Mouse (Mus musculus) Patski (cell line): ENCODE data around the gene Syt16. TPM values are rescaled to one million over a fixed set of nuclear protein-coding genes. Genes with fewer than 3 reads are reported as not detected.

ENCODE experiments used
- ATAC-seq: fragments of 100-300 bp; one replicate; pipeline ENCODE4 v1.8.0; 2021
- CTCF ChIA-PET: fragments of 350-600 bp; sonication (Branson Sonifier 250); formaldehyde crosslinking; loops from one replicate; lab custom pipeline; 2022; ENCODE audit warnings: inconsistent platforms; lab: Charles Lee
- POLR2A ChIA-PET: fragments of 350-600 bp; sonication (Branson Sonifier 250); formaldehyde crosslinking; loops from one replicate; lab custom pipeline; 2022; ENCODE audit warnings: antibody characterized with exemption, inconsistent platforms; lab: Charles Lee
- DNase-seq: peaks from one replicate; pipeline ENCODE4 v3.0.0-alpha.2; 2011; ENCODE audit warnings: low read depth, low spot score
- H3K27me3 ChIP-seq: fragments of 371-371 bp; one replicate; pipeline ENCODE4 v1.5.1; 2021
- CTCF ChIP-seq: fragments of 100-300 bp; IDR thresholded peaks from one replicate; pipeline ENCODE4 v1.5.1; 2021
- in situ Hi-C: fragments of 300-500 bp; cut with MboI; formaldehyde crosslinking; loops from 3 replicates; pipeline ENCODE4 v1.11.1; 2018; ENCODE audit warnings: low pct_unique_long_range_greater_than_20kb, mixed read lengths
- polyA plus RNA-seq: library from polyadenylated mRNA; unstranded; gene quantifications from one replicate; pipeline ENCODE4 v1.2.3, GENCODE M21; 2021

The Syt16 gene
- polyA plus RNA-seq, 1 experiment from 2014 or later, result not detected

DNA sequence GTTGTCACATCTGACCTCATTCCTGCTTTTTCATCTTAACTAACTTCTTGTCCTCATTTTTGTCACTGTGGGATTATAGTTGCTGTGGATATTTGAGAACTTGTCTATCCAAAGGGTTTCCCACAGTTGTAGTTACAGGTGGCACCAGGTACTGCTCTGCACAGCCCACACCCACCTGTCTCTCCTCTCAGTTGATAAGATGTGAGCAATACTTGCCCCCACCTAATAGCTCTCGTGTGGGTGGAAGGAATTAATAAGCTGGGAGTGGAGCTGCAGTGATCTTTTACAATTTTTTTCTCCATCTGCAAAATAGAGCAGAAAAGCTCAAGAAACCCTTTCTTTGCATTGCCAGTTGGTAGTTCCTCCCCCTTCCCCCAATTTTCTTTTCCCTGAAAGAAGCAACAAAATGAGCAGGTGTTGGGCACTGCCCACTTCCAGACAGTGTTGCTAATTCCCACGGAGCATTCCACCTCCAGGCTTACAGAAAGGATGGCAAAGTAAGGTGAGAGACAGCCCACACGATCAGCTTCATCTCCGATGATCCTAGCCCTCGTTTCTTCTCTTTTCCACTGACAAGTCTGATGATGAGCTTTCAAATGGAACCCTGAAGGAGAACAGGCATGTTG lies 218.8 kb downstream of the Syt16 start:
- no peak for ATAC-seq
- no peaks in the 10 kb centered on the region for H3K27me3 ChIP-seq
- CTCF ChIA-PET, result no interaction called here
- in situ Hi-C loops, result no loop called here
- POLR2A ChIA-PET, result no interaction called here
- DNase-seq, result no peak
- no peak for TF ChIP-seq CTCF

DNA sequence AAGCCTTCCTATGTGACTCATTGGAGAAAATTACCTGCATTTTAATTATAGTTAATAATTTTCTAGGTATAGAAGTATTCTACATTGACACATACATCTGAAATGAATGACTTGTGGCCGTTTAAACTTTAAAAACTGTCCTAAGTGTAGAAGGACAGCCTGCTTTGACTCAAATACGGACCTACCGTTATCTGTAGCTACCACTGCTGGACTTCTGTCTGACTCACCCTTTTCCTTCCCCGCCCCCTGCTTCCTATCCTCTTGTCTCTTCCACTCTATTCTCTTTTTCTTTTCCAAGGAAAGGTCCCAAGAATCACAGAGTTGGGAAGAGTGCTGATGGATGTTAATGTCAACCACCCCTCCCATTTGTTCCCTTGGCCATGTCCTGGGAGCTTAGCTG lies 222.4 kb downstream of the Syt16 start:
- CTCF ChIA-PET, result no interaction called here
- DNase-seq (no peak), ATAC-seq (no peak)
- in situ Hi-C loops, result no loop called here
- POLR2A ChIA-PET, result no interaction called here
- peaks cover 2% of the 10 kb centered on the region for H3K27me3 ChIP-seq
- no peak for TF ChIP-seq CTCF

DNA sequence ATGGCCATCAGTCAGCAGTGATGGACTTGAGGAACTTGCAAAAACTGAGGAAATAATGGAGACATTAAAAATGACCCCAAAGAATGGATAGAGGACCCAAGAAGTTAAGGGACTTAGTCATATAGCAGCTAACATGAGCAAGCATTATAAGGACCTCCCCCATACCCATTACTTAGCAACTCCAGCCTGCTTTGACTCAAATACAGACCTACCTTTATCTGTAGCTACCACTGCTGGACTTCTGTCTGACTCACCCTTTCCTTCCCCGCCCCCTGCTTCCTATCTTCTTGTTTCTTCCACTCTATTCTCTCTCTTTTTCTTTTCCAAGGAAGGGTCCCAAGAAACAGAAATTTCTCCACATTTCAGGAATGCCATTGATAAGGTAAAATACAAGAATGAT lies 223.2 kb downstream of the Syt16 start:
- in situ Hi-C loops, result no loop called here
- POLR2A ChIA-PET, result no interaction called here
- CTCF ChIA-PET, result no interaction called here
- peaks cover 4% of the 10 kb centered on the region for H3K27me3 ChIP-seq
- TF ChIP-seq CTCF, result no peak
- DNase-seq, result no peak
- ATAC-seq, result no peak

DNA sequence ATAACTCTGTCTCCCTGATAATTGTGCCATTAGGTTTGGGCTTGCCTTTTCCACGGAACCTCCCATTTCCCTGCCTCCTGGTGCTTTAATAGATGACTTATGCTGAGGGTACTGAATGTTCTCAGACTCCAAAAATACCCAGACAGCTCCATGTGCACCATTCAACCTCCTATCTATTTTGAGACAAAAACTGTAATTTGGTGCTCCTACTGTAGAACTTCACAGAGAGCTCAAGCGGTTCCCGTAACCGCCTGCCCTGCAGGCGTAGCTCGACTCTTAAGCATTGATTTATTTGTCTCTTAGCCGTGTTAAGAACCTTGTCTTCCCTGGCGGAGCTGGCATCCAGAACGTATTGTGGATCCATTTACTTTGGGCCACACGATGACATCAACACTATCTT lies 233.3 kb downstream of the Syt16 start:
- no peak for DNase-seq
- no peak for ATAC-seq
- CTCF ChIA-PET, result no interaction called here

DNA sequence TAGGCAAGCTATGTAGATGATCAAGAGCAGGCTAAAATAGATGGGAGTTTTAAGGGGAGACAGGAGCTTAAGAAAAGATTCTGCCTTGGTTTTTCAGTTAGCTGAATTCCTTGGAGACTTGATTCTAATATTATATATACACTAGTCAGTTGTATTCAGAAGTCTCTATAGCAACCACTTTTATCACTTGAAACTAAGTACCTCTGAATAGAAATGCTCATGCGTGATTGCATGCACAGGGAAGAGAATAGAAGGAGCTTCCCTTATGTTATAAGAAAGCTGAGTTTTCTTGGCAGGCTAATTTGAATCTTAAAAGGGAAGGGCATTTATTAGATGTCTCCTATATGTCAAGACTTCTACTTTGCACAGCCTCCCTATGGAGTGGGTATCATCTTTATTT lies 235.4 kb downstream of the Syt16 start:
- ChIA-PET CTCF (no interaction called here), POLR2A (no interaction called here)
- H3K27me3 ChIP-seq, result peaks cover 17% of the 10 kb centered on the region
- in situ Hi-C loops, result no loop called here
- DNase-seq, result no peak
- no peak for ATAC-seq
- TF ChIP-seq CTCF, result no peak

More for the DNA sequence above, 233.3 kb downstream of the Syt16 start:
- TF ChIP-seq CTCF, result no peak
- in situ Hi-C loops, result no loop called here
- H3K27me3 ChIP-seq, result peaks cover 14% of the 10 kb centered on the region
- POLR2A ChIA-PET, result no interaction called here

DNA sequence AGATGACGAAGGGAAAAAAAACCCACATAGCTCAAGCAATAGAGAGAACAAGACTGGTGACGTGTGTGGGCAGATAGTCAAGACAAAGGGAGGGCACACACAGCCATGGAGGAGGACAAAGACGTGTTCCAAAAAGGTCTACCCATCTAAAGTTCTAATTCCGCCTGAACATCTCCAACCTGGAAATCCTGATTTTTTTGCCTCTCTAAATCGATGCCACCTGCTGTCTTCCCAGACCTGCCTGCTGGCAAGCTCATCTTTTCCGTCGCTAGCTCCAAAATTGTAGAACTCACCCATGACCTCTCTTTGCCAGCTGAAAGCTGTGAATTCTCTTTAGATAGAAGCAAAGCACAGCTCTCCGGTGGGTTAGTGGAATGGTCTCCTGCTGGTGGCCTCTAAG lies 238.7 kb downstream of the Syt16 start:
- H3K27me3 ChIP-seq, result peaks cover 17% of the 10 kb centered on the region
- ChIA-PET POLR2A (no interaction called here), CTCF (no interaction called here)
- ATAC-seq, result no peak
- in situ Hi-C loops, result no loop called here
- no peak for DNase-seq
- no peak for TF ChIP-seq CTCF

DNA sequence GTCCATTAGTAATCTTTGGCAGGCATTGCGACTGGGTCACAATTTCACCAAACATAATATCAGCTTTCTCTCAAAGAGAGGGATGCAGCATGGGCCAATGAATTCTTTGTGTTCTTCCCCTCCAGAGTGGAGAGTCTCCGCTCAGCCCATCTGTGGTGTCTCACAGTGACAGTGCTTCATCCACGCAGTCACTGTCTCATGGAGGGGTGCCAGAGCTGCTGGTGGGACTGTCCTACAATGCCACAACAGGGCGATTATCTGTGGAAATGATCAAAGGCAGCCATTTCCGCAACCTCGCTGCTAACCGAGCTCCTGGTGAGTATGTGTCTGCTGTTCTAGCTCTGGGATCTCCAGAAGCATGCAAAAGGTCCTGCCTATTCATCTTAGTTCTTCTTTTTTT lies 240.6 kb downstream of the Syt16 start:
- in situ Hi-C loops, result no loop called here
- peaks cover 8% of the 10 kb centered on the region for H3K27me3 ChIP-seq
- ChIA-PET CTCF (no interaction called here), POLR2A (no interaction called here)
- no peak for ATAC-seq
- no peak for TF ChIP-seq CTCF
- no peak for DNase-seq

DNA sequence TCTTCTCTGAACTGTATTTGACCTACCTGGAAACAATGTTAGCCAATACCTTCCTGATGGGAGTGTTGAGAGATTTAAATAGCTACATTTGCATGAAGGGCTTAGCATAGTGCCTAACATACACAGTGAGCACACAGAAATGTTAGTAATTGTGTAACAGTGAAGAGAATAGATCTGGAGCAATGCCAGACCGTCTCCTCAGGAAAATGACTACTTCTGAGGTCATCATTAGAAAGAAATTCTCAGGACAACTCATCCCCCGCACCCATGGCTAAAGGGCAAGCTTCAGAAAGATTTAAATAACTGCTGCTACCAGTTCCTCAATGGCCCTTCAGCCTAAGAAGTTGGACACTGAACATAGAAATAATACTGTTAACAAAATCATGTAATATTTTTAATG lies 241.3 kb downstream of the Syt16 start:
- POLR2A ChIA-PET, result no interaction called here
- H3K27me3 ChIP-seq, result peaks cover 7% of the 10 kb centered on the region
- DNase-seq, result no peak
- CTCF ChIA-PET, result no interaction called here
- no peak for ATAC-seq
- in situ Hi-C loops, result no loop called here
- no peak for TF ChIP-seq CTCF

DNA sequence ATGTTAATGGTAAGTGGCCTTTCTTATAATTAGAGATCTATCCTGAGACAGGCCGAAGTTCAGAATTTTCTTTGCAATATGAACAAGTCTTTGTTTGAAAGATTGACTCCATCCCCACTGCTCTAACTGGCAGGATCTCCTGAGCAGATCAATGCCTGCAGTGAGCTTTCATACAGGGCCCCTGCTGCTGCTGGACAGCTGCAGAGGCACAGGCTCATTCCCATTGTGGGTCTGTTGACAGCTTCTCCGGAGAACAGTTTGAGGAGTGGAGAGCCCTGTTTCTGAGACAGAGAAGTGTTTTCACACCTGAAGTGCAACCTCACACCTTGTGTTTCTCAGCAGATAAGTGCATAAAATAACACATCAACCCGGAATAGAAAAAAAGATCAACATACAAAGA lies 267.4 kb downstream of the Syt16 start:
- no peak for TF ChIP-seq CTCF
- H3K27me3 ChIP-seq, result peaks cover 12% of the 10 kb centered on the region
- ATAC-seq (no peak), DNase-seq (no peak)
- ChIA-PET CTCF (no interaction called here), POLR2A (no interaction called here)
- in situ Hi-C loops, result no loop called here

DNA sequence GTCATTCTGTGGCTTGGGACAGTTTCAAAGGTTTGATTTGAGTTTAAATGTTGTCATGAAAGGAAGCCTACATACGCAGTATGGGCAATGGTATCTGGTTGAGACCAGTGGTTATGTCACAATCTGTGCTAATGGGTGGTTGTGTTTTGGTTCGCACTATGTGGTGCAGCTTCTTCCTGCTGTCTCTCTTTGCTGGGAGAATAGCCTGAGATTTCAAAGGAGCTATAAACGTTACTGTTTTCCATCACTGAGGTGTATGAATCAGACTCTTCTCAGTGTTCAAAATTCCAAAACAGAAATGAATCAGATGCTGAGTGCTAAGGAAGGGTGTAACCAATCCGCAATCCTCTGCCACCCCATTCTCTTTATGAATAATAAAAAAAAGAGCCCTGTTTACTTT lies 269.6 kb downstream of the Syt16 start:
- ATAC-seq (no peak), DNase-seq (no peak)
- ChIA-PET CTCF (no interaction called here), POLR2A (no interaction called here)
- in situ Hi-C loops, result no loop called here
- peaks cover 18% of the 10 kb centered on the region for H3K27me3 ChIP-seq
- no peak for TF ChIP-seq CTCF

DNA sequence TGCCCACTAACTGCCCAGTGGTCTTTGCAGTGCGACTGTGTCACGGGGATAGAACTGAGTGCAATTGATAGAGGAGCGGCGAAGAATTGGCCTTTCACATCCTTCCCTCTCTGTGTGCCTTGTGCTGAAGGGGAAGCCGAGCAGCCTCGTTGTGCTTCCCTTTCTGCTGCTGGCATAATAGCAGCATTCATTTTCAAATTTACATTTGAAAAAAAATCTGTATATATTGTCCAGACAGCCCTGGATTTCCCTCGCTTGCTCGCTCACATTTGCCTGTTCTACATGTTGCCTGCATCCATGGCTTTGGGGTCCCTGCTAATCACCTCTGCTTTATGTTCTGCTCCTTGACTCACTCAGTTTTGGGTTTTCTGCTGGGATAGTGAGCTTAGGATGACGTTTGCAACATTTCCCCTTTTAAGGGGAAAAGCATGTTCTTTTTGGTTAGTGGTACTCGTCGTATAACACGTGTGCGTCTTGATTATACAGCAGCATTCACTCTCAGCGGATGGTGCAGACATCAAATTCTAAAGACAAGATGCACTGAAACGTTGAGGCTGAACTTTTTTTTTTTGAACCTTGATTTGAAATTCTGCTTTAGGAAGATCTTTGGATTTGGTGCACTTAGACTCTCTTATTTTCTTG lies 271.3 kb downstream of the Syt16 start:
- POLR2A ChIA-PET, result interaction anchor here (0.7 kb wide), 1 partner anchor 19 kb away, joined by 4 read pairs; no protein-coding TSS in a partner anchor
- DNase-seq (no peak), ATAC-seq (no peak)
- CTCF ChIA-PET, result no interaction called here
- TF ChIP-seq CTCF, result no peak
- peaks cover 23% of the 10 kb centered on the region for H3K27me3 ChIP-seq
- in situ Hi-C loops, result no loop called here
